Mouse (Mus musculus): ENCODE results near the gene Tmprss2.
A peak's percentile ranks its signal among the peaks of the same experiment; 100 is the strongest.

The Tmprss2 gene

DNA sequence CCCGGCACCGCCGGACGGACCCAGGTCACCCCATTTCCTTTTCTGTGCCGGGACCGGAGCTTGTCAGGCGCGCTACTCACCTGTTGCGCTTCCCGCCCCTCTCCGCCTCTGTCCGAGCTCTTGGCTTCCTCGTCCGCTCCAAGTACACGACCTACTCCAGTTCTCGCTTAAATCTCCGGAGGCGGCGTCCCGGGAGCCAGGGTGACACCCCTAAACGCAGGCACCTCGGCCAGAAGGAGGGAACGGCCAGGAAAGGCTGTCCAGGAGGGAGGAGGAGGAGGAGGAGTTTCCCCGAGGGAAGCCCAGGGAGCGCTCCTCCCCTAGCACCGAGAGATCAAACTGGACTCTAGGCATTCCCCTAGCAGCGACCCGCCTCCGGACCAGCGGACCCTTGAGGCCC, at the start of gene Tmprss2:
Gene Tmprss2 (minus strand): TSS at position 257 of the 400 bp plus-strand sequence.
- DNase-seq, result peak; percentile 92

- DNase-seq, result peak; percentile 67
These were observed 48.2 kb upstream of the Tmprss2 start for GRCm38 (mm10) chr16:97659225-97659658.

DNA sequence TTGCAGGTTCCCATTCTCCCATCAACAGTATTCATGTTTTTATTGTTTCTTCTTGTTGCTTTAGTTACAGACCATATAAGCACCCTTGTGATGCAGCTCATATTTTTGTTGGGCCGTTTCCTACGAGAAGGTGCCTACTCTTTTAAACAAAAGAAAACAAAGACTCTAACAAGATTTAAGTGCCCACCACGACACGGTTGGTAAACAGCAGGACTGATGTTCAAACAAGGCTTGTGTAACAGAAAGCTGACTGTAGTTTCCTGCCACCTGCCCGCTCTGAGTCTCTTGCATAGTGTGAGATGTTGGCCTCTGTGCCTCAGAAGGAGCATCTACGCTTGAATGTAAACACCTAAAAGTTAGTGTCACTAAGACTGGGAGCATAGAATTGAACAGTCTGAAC, 47.5 kb upstream of the Tmprss2 start:
- no peak for DNase-seq

- peak; percentile 82 for DNase-seq
These were observed 44.8 kb upstream of the Tmprss2 start for GRCm38 (mm10) chr16:97655800-97656199.

- no peak for DNase-seq
These were observed 38.7 kb upstream of the Tmprss2 start for GRCm38 (mm10) chr16:97649522-97650188.

GRCm38 (mm10) chr16:97644681-97645080, 33.7 kb upstream of the Tmprss2 start:
- DNase-seq, result no peak

DNA sequence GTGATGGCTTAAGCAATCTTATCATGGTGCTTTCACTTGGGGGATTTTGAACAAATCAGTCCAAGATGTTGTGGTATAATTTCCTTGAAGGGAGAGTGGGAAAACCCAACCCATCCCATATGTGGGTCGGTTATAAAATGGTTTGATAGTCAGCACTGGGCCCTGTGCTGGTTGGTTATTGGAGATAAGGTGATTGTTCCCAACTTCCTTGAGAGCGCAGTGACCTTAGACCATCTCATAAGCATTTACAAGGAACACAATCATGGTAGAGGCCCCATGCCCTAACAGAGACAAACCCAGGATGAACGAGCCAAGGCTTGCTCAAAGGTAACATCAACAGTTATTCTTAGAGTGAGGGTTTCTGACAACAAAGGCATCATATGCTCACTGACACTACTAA, 28.6 kb upstream of the Tmprss2 start:
- no peak for DNase-seq

GRCm38 (mm10) chr16:97632880-97633484, 22.0 kb upstream of the Tmprss2 start:
- peak; percentile 46 for DNase-seq

- DNase-seq, result no peak
These were observed 12.2 kb upstream of the Tmprss2 start for GRCm38 (mm10) chr16:97623166-97623565.

DNA sequence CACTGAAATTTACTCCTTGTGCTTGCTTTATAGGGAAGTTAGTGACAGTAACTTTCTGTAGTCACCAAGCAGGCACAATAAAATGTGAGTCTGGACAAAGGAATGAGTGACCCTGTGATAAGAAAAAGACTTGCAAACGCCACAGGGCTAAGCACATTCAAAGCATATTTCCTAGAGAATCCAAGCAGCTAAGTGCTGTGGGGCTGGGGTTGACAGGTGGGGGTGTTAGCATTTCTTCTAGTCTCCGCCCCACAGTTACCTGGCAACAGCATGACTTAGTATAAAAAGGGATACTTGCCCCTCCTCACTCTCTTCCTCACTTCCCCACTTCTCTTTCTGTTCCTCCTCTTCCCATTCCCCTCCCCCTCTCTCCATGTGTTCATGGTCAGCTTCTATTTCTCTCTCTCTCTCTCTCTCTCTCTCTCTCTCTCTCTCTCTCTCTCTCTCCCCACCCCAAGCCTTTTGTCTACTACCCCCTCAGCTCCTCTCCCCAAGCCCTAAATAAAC, 11.4 kb upstream of the Tmprss2 start:
- no peak for DNase-seq

DNA sequence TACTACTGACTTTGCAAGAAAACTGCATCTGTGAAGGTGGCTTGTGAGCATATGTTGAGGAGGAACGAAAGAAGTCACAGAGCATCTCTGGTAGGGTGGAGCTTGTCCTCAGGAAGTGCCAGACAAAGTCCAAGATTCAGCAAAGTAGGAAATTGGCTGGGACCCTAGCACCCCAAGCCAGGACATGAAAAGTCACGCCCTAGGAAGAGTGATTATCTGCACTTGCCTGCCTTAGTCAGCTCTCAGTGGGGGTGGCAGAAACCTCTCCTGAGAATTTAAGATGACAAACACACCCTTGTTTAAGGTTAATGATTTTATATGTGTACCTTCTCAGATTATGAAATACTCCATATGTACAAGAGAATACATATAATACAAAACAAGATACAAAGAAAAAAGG, 7.3 kb upstream of the Tmprss2 start:
- DNase-seq, result no peak

DNA sequence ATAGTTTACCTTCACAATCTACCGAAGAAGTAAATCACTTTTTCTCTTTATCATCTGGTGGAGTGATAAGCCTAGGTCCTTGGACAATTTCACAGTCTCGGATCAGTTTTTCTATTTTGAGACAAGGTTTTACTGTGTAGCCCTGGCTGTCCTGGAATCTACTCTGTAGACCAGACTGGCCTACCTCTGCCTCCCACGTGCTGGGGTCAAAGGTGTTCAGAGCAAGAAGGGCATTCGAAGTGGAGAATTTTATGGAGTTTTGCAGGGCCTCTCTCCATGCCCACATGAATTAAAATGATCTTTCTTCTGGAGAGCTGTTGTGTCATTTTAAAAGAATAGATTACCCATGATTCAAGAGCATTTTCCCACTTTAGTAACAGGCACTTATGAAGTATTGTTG, 1.0 kb upstream of the Tmprss2 start:
- DNase-seq, result no peak

GRCm38 (mm10) chr16:97610246-97610645, 749 bp downstream of the Tmprss2 start:
- peak; percentile 75 for DNase-seq

DNA sequence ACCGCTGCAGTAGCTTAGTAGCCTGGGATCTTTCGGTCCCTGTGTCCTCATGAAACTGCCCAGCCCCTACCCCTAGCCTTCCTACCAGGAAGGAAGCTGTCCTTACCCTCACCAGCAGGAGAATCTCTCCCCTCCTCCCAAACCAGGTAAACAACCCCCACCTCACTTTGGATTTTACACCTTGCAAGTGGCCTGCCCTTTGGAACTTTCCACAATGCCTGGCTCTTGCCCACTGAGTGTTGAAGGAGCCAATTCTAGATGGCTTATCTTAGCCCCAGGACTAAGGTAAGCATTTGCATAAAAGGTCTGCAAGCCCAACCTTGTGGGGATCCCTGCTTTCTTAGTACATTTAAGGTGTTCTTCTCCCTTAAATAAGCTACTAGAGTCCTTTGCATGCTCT, 1.3 kb downstream of the Tmprss2 start:
- peak; percentile 71 for DNase-seq

GRCm38 (mm10) chr16:97607956-97608355, 3.0 kb downstream of the Tmprss2 start:
- DNase-seq, result no peak

DNA sequence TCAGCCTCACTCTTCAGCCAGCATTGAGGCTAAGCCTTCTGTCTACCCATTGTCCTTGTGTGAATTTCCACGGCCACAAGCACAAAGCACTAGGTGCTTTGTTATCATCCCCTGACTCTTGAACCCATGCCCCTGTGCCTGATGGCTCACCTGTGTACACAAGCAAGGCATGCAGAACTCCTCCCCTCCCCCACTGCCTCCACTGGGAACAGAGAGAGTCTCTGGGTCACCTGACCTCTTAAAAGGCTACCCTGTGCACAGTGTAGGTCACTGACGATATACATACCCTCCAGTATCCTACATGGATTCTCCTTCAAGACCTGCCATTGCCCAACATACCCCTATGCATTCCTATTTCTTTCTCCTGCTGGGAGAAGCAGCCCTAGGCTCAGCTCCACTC, 4.2 kb downstream of the Tmprss2 start:
- DNase-seq, result no peak

- peak; percentile 74 for DNase-seq
These were observed 4.9 kb downstream of the Tmprss2 start for GRCm38 (mm10) chr16:97605957-97606721.

DNA sequence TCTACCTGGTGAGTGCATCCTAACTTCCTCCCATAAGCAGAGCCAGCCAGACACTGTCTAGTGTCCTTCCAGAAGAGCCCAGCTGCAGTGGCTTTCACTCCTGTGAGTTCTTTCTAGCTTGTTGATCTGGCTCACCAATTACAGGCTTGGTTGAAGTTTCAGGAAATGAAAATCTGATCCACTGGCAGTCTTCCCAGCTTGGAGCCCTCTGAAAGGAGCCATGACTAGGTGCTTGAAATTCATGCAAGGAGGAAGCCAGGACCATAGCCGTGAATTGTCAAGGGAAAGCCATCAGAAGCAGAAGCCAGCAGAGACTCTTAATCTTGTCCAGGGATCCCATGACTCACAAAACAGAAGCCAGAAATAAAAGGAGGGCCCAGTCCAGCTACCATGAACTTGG, 8.7 kb downstream of the Tmprss2 start:
- peak; percentile 79 for DNase-seq

GRCm38 (mm10) chr16:97600591-97600990, 10.4 kb downstream of the Tmprss2 start:
- DNase-seq, result no peak

DNA sequence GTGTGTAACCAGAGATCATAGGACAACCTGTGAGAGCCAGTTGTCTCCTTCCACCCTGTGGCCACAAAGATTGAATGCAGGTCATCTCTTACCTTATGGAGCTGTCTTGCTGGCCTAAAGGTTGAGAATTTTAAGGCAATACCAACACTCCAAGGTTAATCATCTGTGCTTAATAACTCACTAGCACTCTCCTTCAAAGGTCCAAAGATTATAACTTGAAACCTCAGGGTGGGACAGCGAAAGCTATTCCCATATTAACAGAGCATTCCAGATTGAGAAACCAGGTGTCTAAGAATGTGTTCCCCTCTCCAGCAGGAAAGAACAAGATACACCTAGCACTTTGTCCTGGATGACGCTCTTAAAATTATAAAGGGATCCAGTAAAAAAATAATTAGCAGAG, 12.9 kb downstream of the Tmprss2 start:
- DNase-seq, result no peak

DNA sequence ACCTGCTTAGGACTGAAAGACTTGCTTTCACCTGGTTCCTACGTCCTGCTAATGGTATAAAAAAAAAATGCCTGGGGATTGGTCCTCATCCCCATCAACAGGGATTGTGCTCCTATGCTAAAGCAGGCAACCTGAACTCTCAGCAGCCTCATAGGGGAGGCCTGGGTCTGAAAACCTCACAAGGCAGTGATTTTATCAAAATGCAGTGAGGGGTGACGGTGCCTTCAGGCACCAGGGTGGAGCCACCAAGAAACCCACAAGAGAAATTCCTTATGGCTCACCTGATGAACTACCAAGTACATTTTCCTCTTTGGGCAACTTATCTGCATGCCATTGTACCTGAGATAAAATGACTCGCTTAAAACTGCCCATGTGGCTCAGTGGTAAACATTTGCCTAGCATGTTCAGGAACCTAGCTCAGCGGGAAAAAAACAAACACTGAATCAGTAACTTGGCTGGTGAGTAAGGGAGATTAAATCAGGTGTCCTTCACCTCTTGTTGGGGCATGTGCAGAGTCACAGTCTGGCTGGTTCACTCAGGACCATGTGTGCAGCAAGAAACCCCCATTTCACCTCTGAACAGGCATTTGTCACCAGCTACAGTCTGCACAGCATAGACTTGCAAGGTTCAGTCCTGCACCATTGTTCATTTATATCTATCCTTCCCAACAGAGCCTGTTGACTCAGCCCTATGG, 17.0 kb downstream of the Tmprss2 start:
- DNase-seq, result peak; percentile 61

DNA sequence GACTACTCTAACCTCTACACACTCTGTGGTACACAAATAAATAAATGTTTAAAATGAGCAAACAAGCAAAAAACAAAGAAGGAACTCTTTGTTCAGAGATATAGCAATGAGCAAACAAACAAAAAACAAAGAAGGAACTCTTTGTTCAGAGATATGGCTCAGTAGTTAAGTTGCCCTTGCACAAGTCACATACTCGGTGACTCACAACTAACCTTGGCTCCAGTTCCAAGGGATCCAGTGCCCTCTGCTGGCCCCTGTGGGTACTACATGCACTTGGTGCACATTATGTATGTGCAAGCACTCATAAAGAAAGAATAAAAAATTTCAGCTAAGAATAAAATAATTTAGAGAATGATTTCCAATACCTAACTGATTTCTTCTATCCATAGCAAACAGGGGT, 17.9 kb downstream of the Tmprss2 start:
- DNase-seq, result peak; percentile 87

GRCm38 (mm10) chr16:97591512-97591911, 19.5 kb downstream of the Tmprss2 start:
- DNase-seq, result peak; percentile 53
